Mouse (Mus musculus): ENCODE data around the gene Ubxn11. TPM values are rescaled to one million over a fixed set of nuclear protein-coding genes. Genes with fewer than 3 reads are reported as not detected.
A peak's percentile ranks its signal among the peaks of the same experiment; 100 is the strongest.
"Not testable (repeated sequence)": the region's sequence is repeated elsewhere in the genome, so short reads cannot be mapped to it uniquely, and the experiment has no call there.

Ubxn11 gene
- total RNA-seq, 2 experiments from 2014 or later, result 31.7 to 38.4 TPM

- no peak for DNase-seq (ENCODE audit: low spot score in 2 of 2)
Observed at GRCm38 (mm10) chr4:134136280-134136926, 34.0 kb downstream of the Ubxn11 start.

GRCm38 (mm10) chr4:134138857-134139256 lies 36.5 kb downstream of the Ubxn11 start:
- no peak for DNase-seq (ENCODE audit: low spot score in 2 of 2)

DNA sequence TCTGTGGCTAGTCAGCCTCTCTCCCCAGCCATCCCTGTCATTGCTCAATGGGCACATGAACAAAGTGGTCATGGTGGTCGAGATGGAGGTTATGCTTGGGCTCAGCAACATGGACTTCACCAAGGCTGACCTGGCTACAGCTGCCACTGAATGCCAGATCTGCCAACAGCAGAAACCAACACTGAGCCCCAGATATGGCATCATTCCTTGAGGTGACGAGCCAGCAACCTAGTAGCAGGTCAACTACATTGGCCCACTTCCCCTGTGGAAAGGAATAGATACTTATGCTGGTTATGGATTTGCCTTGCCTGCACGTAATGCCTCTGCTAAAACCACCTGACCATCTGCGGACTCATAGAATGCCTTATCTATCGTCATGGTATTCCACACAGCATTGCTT lies 41.9 kb downstream of the Ubxn11 start:
- DNase-seq (ENCODE audit: low spot score in 2 of 2), result not testable (repeated sequence)

DNA sequence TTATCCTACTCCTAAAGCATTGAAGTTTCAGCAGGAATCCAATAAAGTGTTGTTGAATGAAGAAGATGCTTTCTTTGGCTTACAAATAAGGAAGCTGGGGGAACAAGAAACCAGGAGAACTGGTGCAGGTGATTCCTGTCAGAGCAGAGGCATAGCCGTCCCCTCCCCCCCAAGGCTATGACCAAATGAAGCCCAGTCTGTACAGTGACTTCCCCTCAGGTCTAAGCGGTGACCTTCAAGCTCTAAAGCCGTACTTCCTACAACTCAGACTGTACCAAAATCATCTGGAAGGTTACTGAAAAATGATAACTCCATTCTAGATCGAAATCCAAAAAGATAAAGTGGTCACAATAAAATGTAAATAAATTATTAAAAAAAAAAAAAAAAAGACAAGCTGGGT lies 47.0 kb downstream of the Ubxn11 start:
- no peak for DNase-seq (ENCODE audit: low spot score in 2 of 2)

DNA sequence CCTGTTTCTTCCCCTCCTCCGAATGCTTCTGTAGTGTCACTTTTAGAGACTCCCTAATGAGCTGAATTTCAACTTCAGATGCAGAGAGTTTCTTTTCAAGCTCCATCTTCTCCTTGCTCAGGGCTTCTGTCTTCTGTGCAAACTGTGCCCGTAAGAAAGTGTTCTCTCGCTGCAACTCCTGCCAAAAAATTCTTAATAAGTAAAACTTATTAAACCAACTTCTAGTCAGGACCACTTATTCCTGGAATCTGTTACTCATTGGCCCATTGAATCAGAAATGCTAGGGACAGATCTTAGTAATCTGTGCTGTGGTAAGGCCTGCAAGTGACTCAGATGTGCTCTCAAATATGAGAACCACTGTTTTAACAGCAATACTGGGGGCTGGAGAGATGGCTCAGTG lies 49.7 kb downstream of the Ubxn11 start:
- DNase-seq (ENCODE audit: low spot score in 2 of 2), result no peak

GRCm38 (mm10) chr4:134153656-134154055 lies 51.3 kb downstream of the Ubxn11 start:
- DNase-seq (ENCODE audit: low spot score in 2 of 2), result no peak

GRCm38 (mm10) chr4:134154354-134154753 lies 52.0 kb downstream of the Ubxn11 start:
- DNase-seq (ENCODE audit: low spot score in 2 of 2), result no peak

GRCm38 (mm10) chr4:134155531-134155930 lies 53.2 kb downstream of the Ubxn11 start:
- DNase-seq (ENCODE audit: low spot score in 2 of 2), result no peak

- no peak for DNase-seq (ENCODE audit: low spot score in 2 of 2)
Observed at GRCm38 (mm10) chr4:134155961-134156465, 53.6 kb downstream of the Ubxn11 start.

DNA sequence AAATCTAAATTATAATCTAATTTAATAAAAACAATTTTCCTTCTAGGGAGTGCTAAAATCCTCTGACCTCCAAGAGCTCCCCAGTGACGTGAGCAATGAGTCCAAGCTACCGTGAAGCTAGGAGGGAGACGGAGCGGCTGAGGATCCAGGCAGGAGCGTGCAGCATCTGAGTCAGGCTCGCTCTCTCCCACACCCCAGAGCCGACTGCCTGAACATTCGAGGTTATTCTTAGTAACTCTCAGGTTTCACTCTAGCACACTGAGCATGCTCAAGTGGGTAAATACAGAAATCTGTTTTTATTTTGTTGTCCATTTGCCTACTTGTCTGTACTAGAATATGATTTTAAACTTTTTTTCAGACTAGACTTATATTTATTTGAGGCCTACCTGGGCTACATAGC lies 54.4 kb downstream of the Ubxn11 start:
- peak; percentile 60 to 62 for DNase-seq (ENCODE audit: low spot score in 2 of 2)

- no peak for DNase-seq (ENCODE audit: low spot score in 2 of 2)
Observed at GRCm38 (mm10) chr4:134157558-134157957, 55.2 kb downstream of the Ubxn11 start.

DNA sequence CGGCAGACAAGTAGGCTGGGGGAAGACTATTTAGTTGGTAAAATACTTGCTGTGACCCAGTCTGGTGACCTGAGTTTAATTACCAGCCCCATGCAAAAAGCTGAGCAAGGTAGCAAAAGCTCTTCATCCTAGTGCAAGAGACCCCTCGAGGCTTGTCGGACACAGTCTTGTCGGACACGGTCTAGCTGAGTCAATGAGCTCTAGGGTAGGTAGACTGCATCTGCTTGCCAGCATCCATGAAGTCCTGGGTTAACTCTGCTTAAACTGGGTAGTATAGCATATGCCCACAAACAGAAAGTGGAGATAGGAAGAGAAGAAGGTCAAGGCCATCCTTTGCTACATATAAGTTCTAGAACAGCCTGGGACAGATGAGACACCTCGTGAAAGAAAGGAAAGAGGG lies 56.4 kb downstream of the Ubxn11 start:
- no peak for DNase-seq (ENCODE audit: low spot score in 2 of 2)

GRCm38 (mm10) chr4:134160071-134160470 lies 57.7 kb downstream of the Ubxn11 start:
- peak; percentile 7 to 22 for DNase-seq (ENCODE audit: low spot score in 2 of 2)

DNA sequence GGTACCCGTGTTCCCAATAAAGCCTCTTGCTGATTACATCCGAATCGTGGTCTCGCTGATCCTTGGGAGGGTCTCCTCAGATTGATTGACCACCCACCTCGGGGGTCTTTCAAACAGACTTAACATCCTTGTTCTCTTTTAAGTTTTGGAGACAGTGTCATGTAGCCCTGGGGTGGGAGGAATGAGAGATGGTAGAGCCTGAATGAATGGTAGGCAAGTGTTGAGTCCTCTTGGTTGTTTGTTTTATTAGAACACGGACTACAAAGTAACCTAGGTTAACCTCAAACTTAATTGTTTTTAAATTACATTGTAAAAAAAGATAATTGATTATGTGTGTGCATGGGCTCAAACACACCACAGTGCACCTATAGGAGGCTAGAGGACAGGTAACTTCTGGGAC lies 62.2 kb downstream of the Ubxn11 start:
- no peak for DNase-seq (ENCODE audit: low spot score in 2 of 2)

GRCm38 (mm10) chr4:134165024-134165423 lies 62.7 kb downstream of the Ubxn11 start:
- no peak for DNase-seq (ENCODE audit: low spot score in 2 of 2)

- no peak for DNase-seq (ENCODE audit: low spot score in 2 of 2)
Observed at GRCm38 (mm10) chr4:134165548-134166465, 63.4 kb downstream of the Ubxn11 start.

- no peak for DNase-seq (ENCODE audit: low spot score in 2 of 2)
Observed at GRCm38 (mm10) chr4:134166906-134167305, 64.5 kb downstream of the Ubxn11 start.

DNA sequence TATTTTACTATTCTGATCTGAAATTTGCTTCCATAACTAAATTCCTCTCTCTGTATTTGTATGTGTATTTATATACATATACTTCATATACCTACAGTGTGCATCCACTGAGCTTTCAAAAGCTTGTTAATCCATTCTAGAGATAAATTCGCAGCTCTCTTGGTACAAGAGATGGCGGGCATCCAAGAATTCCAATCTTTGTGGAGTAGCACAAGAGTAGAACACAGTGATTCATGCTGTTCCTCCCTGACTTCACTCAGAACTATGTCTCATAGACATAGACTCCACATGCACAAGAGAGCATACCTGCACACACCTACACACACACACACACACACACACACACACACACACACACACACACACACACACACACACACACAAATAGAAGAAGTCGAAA lies 70.0 kb downstream of the Ubxn11 start:
- DNase-seq (ENCODE audit: low spot score in 2 of 2), result peak; percentile 28 to 43
